Mouse (Mus musculus) embryonic facial prominence, embryonic 12.5 days (tissue): ENCODE measurements around the gene Als2. TPM values are rescaled to one million over a fixed set of nuclear protein-coding genes. Genes with fewer than 3 reads are reported as not detected.

Experiments used
- ATAC-seq: fragments of 200-750 bp; cut with Nextera tagmentation; 2 replicates; pipeline ENCODE4 v1.8.0; 2017; ENCODE audit not compliant: insufficient number of reproducible peaks, insufficient read depth, low FRiP score, low TSS enrichment
- H3K27ac ChIP-seq: fragments of 300-500 bp; sonication (generic); 2 replicates; pipeline ENCODE4 v1.5.1; 2016; ENCODE audit warnings: mild to moderate bottlenecking
- H3K27me3 ChIP-seq: fragments of 300-500 bp; sonication (generic); 2 replicates; pipeline ENCODE4 v1.6.1; 2016; ENCODE audit warnings: mild to moderate bottlenecking, moderate library complexity
- H3K36me3 ChIP-seq: fragments of 300-500 bp; sonication (generic); 2 replicates; pipeline ENCODE4 v1.6.1; 2016; ENCODE audit warnings: mild to moderate bottlenecking
- H3K4me1 ChIP-seq: fragments of 300-500 bp; sonication (generic); 2 replicates; pipeline ENCODE4 v1.6.1; 2016
- H3K4me2 ChIP-seq: fragments of 300-500 bp; sonication (generic); replicated peaks from 2 replicates; pipeline ENCODE4 v1.6.1; 2016; ENCODE audit warnings: mild to moderate bottlenecking, moderate library complexity
- H3K4me3 ChIP-seq: fragments of 300-500 bp; sonication (generic); 2 replicates; pipeline ENCODE4 v1.5.1; 2016; ENCODE audit warnings: mild to moderate bottlenecking
- H3K9ac ChIP-seq: fragments of 300-500 bp; sonication (generic); 2 replicates; pipeline ENCODE4 v1.6.1; 2016; ENCODE audit warnings: mild to moderate bottlenecking, moderate library complexity
- H3K9me3 ChIP-seq: fragments of 300-500 bp; sonication (generic); 2 replicates; pipeline ENCODE4 v1.6.1; 2016; ENCODE audit warnings: mild to moderate bottlenecking, moderate library complexity
- WGBS: fragments of 180-500 bp; shearing (Covaris S2); methylation state at CpG from one replicate; pipeline ENCODE4 v1.1.7; 2016; 5-methylcytosine and 5-hydroxymethylcytosine counted together
- polyA plus RNA-seq: library from polyadenylated mRNA; unstranded; fragments of >200 nt; fragmentation: Nextera tagmentation; extraction: Ambion mirVana; gene quantifications from 2 replicates; pipeline ENCODE4 v1.2.1, GENCODE M21; 2016

Gene Als2
- polyA plus RNA-seq, 1 experiment from 2014 or later, result 15.4 TPM

GRCm38 (mm10) chr1:59208331-59208730 lies 28.7 kb downstream of the Als2 start:
- Histone ChIP-seq H3K4me1 (no peaks in the 10 kb centered on the region), H3K9me3 (no peaks in the 10 kb centered on the region), H3K4me3 (no peak overlapping the region), H3K9ac (no peak overlapping the region), H3K36me3 (peaks cover 22% of the 10 kb centered on the region), H3K27me3 (no peaks in the 10 kb centered on the region), H3K4me2 (no peak overlapping the region), H3K27ac (no peak overlapping the region)
- no peak for ATAC-seq
- WGBS, result 89% methylated on average over 1 of the region's 1 CpGs

- Histone ChIP-seq H3K27me3 (no peaks in the 10 kb centered on the region), H3K9me3 (no peaks in the 10 kb centered on the region), H3K4me1 (no peaks in the 10 kb centered on the region), H3K9ac (no peak overlapping the region), H3K27ac (no peak overlapping the region), H3K4me2 (no peak overlapping the region), H3K36me3 (peaks cover 37% of the 10 kb centered on the region), H3K4me3 (no peak overlapping the region)
- no peak for ATAC-seq
- 83% methylated on average over 1 of the region's 1 CpGs for WGBS
Measured at GRCm38 (mm10) chr1:59204489-59204888, 32.5 kb downstream of the Als2 start.

GRCm38 (mm10) chr1:59202367-59202766 lies 34.7 kb downstream of the Als2 start:
- H3K4me2 ChIP-seq, result no peak overlapping the region
- H3K4me1 ChIP-seq, result no peaks in the 10 kb centered on the region
- no peak overlapping the region for H3K9ac ChIP-seq
- no peaks in the 10 kb centered on the region for H3K9me3 ChIP-seq
- H3K27me3 ChIP-seq, result no peaks in the 10 kb centered on the region
- H3K4me3 ChIP-seq, result no peak overlapping the region
- H3K36me3 ChIP-seq, result peaks cover 25% of the 10 kb centered on the region
- 91% methylated on average over 10 of the region's 10 CpGs for WGBS
- ATAC-seq, result no peak
- H3K27ac ChIP-seq, result no peak overlapping the region

GRCm38 (mm10) chr1:59201561-59201960 lies 35.5 kb downstream of the Als2 start:
- 83% methylated on average over 1 of the region's 1 CpGs for WGBS
- H3K36me3 ChIP-seq, result peaks cover 21% of the 10 kb centered on the region

GRCm38 (mm10) chr1:59200960-59201359 lies 36.1 kb downstream of the Als2 start:
- Histone ChIP-seq H3K27ac (no peak overlapping the region), H3K9me3 (no peaks in the 10 kb centered on the region), H3K36me3 (peaks cover 26% of the 10 kb centered on the region), H3K9ac (no peak overlapping the region), H3K4me3 (no peak overlapping the region), H3K4me2 (no peak overlapping the region), H3K4me1 (no peaks in the 10 kb centered on the region), H3K27me3 (no peaks in the 10 kb centered on the region)
- ATAC-seq, result no peak
- WGBS, result 87% methylated on average over 5 of the region's 5 CpGs

More at GRCm38 (mm10) chr1:59201561-59201960, 35.5 kb downstream of the Als2 start:
- Histone ChIP-seq H3K27ac (no peak overlapping the region), H3K9me3 (no peaks in the 10 kb centered on the region), H3K9ac (no peak overlapping the region), H3K4me1 (no peaks in the 10 kb centered on the region), H3K27me3 (no peaks in the 10 kb centered on the region), H3K4me3 (no peak overlapping the region), H3K4me2 (no peak overlapping the region)
- no peak for ATAC-seq

GRCm38 (mm10) chr1:59194979-59195378 lies 42.1 kb downstream of the Als2 start:
- WGBS, result 66% methylated on average over 6 of the region's 6 CpGs
- ATAC-seq, result no peak
- H3K36me3 ChIP-seq, result peaks cover 28% of the 10 kb centered on the region

GRCm38 (mm10) chr1:59187786-59188185 lies 49.2 kb downstream of the Als2 start:
- Histone ChIP-seq H3K27ac (no peak overlapping the region), H3K27me3 (no peaks in the 10 kb centered on the region), H3K4me2 (no peak overlapping the region), H3K4me3 (no peak overlapping the region), H3K9ac (no peak overlapping the region), H3K4me1 (no peaks in the 10 kb centered on the region), H3K9me3 (no peaks in the 10 kb centered on the region), H3K36me3 (peaks cover 20% of the 10 kb centered on the region)
- 88% methylated on average over 5 of the region's 5 CpGs for WGBS
- ATAC-seq, result no peak

More at GRCm38 (mm10) chr1:59194979-59195378, 42.1 kb downstream of the Als2 start:
- no peaks in the 10 kb centered on the region for H3K4me1 ChIP-seq
- H3K4me2 ChIP-seq, result no peak overlapping the region
- H3K9me3 ChIP-seq, result no peaks in the 10 kb centered on the region
- H3K27me3 ChIP-seq, result no peaks in the 10 kb centered on the region
- no peak overlapping the region for H3K9ac ChIP-seq
- no peak overlapping the region for H3K4me3 ChIP-seq
- no peak overlapping the region for H3K27ac ChIP-seq

GRCm38 (mm10) chr1:59186317-59186716 lies 50.7 kb downstream of the Als2 start:
- H3K36me3 ChIP-seq, result peaks cover 29% of the 10 kb centered on the region
- 88% methylated on average over 10 of the region's 10 CpGs for WGBS
- no peaks in the 10 kb centered on the region for H3K9me3 ChIP-seq
- no peak for ATAC-seq
- H3K4me2 ChIP-seq, result no peak overlapping the region
- H3K27me3 ChIP-seq, result no peaks in the 10 kb centered on the region
- no peak overlapping the region for H3K9ac ChIP-seq
- H3K4me1 ChIP-seq, result no peaks in the 10 kb centered on the region
- H3K27ac ChIP-seq, result no peak overlapping the region
- no peak overlapping the region for H3K4me3 ChIP-seq

GRCm38 (mm10) chr1:59185410-59185809 lies 51.6 kb downstream of the Als2 start:
- Histone ChIP-seq H3K27me3 (no peaks in the 10 kb centered on the region), H3K4me3 (no peak overlapping the region), H3K4me1 (no peaks in the 10 kb centered on the region), H3K9ac (no peak overlapping the region), H3K9me3 (no peaks in the 10 kb centered on the region), H3K4me2 (no peak overlapping the region), H3K36me3 (peaks cover 25% of the 10 kb centered on the region), H3K27ac (no peak overlapping the region)
- ATAC-seq, result no peak
- WGBS, result 87% methylated on average over 9 of the region's 9 CpGs

GRCm38 (mm10) chr1:59183045-59183444 lies 54.0 kb downstream of the Als2 start:
- no peak for ATAC-seq
- WGBS, result 96% methylated on average over 4 of the region's 4 CpGs
- H3K36me3 ChIP-seq, result peaks cover 39% of the 10 kb centered on the region
- H3K27ac ChIP-seq, result no peak overlapping the region
- no peak overlapping the region for H3K4me3 ChIP-seq
- H3K9ac ChIP-seq, result no peak overlapping the region
- H3K4me2 ChIP-seq, result no peak overlapping the region
- H3K9me3 ChIP-seq, result no peaks in the 10 kb centered on the region
- H3K27me3 ChIP-seq, result no peaks in the 10 kb centered on the region
- H3K4me1 ChIP-seq, result no peaks in the 10 kb centered on the region

- Histone ChIP-seq H3K27me3 (no peaks in the 10 kb centered on the region), H3K4me2 (no peak overlapping the region), H3K9me3 (no peaks in the 10 kb centered on the region), H3K36me3 (peaks cover 46% of the 10 kb centered on the region), H3K9ac (no peak overlapping the region), H3K27ac (no peak overlapping the region), H3K4me1 (no peaks in the 10 kb centered on the region), H3K4me3 (no peak overlapping the region)
- ATAC-seq, result no peak
- 95% methylated on average over 2 of the region's 2 CpGs for WGBS
Measured at GRCm38 (mm10) chr1:59182373-59182772, 54.7 kb downstream of the Als2 start.

- no peak overlapping the region for H3K4me3 ChIP-seq
- no peak overlapping the region for H3K9ac ChIP-seq
- 89% methylated on average over 3 of the region's 3 CpGs for WGBS
- H3K4me2 ChIP-seq, result no peak overlapping the region
- H3K27me3 ChIP-seq, result no peaks in the 10 kb centered on the region
- no peaks in the 10 kb centered on the region for H3K4me1 ChIP-seq
- H3K36me3 ChIP-seq, result peaks cover 47% of the 10 kb centered on the region
- no peak overlapping the region for H3K27ac ChIP-seq
- H3K9me3 ChIP-seq, result no peaks in the 10 kb centered on the region
- ATAC-seq, result no peak
Measured at GRCm38 (mm10) chr1:59180003-59180402, 57.0 kb downstream of the Als2 start.

- Histone ChIP-seq H3K4me2 (no peak overlapping the region), H3K27ac (no peak overlapping the region), H3K9ac (no peak overlapping the region), H3K9me3 (no peaks in the 10 kb centered on the region), H3K4me1 (no peaks in the 10 kb centered on the region), H3K4me3 (no peak overlapping the region), H3K27me3 (no peaks in the 10 kb centered on the region), H3K36me3 (peaks cover 39% of the 10 kb centered on the region)
- 92% methylated on average over 10 of the region's 10 CpGs for WGBS
- ATAC-seq, result no peak
Measured at GRCm38 (mm10) chr1:59178401-59178800, 58.6 kb downstream of the Als2 start.
